Mouse (Mus musculus): ENCODE data around the gene Nemf. TPM values are rescaled to one million over a fixed set of nuclear protein-coding genes. Genes with fewer than 3 reads are reported as not detected.
"Not testable (repeated sequence)": the region's sequence is repeated elsewhere in the genome, so short reads cannot be mapped to it uniquely, and the experiment has no call there.

Gene Nemf
- total RNA-seq, 2 experiments from 2014 or later = 44.6 to 79.7 TPM

- no peak for ATAC-seq (ENCODE audit: poor library complexity, severe bottlenecking)
Observed at GRCm38 (mm10) chr12:69373850-69374766, 17.1 kb upstream of the Nemf start.

DNA sequence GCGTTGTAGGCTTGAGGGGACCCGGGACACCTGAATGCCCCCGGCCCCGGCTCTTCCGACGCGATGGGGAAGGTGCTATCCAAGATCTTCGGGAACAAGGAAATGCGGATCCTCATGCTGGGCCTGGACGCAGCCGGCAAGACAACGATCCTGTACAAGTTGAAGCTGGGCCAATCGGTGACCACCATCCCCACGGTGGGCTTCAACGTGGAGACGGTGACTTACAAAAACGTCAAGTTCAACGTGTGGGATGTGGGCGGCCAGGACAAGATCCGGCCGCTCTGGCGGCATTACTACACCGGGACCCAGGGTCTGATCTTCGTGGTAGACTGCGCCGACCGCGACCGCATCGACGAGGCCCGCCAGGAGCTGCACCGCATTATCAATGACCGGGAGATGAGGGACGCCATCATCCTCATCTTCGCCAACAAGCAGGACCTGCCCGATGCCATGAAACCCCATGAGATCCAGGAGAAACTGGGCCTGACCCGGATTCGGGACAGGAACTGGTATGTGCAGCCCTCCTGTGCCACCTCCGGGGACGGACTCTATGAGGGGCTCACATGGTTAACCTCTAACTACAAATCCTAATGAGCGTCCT lies 15.9 kb upstream of the Nemf start:
- 0 out of 2 replicates have a peak, but pooled peaks have one; percentile 6 for ATAC-seq (ENCODE audit: poor library complexity, severe bottlenecking)

DNA sequence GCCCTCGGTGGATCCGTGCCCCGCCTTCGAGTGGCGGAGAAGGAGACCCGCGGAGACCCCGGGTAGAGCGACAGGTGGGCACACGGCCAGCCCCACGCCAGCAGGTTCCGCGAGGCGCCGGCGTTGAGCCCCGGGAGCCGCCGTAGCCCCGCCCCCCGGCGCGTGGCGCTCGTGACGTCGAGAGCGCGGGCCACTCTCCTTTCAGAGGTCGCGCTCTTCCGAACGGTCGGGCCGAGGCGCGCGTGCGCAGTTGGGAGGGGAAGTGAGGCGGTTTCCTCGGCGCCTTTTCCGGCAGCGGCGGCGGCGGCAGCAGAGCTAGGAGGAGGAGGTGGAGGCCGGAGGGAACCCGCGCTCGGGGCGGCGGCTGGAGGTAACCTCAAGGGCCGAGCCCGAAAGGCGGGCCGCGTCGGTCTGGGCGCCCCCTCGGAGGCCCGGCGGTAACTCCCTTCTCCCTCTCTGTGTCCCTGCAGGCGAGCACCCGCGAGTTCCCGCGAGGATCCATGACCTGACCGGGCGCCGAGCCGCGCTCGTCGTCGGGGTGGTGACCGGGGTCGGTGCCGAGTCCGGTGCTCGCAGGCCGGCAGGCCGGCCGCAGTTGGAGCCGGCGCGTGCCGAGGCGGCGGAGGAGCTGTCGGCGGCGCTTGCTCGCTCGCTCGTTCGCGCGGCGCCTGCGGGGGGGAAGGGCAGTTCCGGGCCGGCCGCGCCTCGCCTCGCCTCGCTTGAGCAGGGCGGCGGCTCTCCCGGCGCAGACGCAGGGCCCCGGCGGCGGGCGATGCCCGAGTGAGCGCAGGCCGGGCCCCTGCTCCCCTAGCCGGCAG lies 15.1 kb upstream of the Nemf start, which contains the start of the genes Arf6 and Gm9887:
Gene Arf6, plus strand, starts transcription at position 297 of the 818 bp plus-strand sequence.
Gene Gm9887, minus strand, starts transcription at position 605 of the 818 bp plus-strand sequence.
- ATAC-seq (ENCODE audit: poor library complexity, severe bottlenecking) = peak; percentile 85

DNA sequence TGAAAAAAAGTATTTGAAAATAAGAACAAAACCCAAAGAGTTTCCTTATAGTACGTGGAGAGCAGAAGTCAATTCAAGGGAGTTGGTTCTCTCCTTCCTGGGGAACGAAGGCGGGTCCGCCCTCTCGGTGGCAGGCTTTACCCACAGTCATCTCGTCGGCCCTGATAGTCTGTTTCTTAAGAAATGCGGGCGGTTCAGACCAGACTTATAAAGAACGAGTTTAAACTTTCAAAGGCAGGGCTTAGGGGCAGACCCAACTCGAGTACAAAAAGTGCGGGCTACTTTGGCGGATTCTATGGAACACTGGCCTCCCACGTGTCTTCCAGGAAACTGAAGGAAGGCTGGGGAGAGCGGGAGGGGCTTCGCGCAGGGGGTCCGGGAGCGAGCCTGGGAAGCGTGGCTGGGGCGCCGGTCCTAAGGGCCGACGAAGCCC lies 14.5 kb upstream of the Nemf start:
- ATAC-seq (ENCODE audit: poor library complexity, severe bottlenecking) = peak; percentile 57

DNA sequence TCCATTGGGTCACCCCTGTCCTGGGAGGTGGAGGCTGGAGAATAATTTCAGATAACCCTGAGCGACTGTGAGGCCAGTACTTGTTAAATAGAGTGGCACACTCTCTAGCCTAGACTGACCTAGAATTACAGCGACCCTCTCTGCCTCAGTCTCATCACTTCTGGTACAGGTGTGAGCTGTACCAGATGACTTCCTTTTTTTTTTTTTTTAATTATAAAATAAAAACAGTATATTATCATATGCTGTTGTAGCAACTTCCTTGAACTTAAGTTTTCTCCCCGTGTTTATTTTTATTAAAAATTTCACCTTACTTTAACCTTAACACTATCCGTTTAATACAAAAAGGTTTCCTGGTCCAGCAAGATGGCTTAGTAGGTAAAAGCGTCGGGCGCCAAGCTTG lies 14.0 kb upstream of the Nemf start:
- no peak for ATAC-seq (ENCODE audit: poor library complexity, severe bottlenecking)

DNA sequence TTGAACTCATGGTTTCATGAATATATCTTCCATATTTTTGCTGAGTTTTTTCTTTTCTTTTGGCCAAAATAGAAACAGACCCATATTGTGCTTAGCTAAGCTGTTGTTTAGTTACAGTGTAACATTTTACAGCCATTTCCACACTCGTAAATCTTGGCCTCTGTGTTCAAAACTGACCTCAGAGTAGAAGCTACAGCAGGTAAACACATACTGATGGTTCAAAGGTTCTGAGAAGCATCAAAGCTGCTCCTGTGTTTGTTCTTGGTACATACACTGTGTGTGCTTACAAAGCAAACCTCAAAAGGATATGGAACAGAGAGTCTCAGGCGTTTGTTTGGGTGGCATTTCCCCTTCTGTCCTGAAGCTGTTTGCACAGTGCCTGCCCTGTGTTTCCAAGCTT lies 10.6 kb upstream of the Nemf start:
- ATAC-seq (ENCODE audit: poor library complexity, severe bottlenecking) = no peak

DNA sequence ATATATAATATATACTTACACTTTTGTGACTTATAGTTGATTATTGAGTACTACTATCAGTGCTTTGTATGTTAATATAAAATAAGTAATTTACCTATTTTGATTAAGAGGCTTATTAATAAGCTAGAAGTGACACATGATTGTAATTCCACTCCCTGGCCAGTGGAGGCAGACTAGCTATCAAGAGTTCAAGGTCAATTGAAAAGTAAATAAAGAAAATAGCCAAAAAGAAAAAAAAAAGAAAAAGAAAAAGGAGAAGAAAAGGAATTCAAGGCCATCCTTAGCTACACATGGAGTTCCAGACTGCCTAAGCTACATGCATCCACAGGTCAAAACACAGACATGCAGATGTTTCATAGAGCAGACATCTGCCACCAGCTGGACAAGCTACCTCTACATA lies 9.5 kb upstream of the Nemf start:
- ATAC-seq (ENCODE audit: poor library complexity, severe bottlenecking) = no peak

DNA sequence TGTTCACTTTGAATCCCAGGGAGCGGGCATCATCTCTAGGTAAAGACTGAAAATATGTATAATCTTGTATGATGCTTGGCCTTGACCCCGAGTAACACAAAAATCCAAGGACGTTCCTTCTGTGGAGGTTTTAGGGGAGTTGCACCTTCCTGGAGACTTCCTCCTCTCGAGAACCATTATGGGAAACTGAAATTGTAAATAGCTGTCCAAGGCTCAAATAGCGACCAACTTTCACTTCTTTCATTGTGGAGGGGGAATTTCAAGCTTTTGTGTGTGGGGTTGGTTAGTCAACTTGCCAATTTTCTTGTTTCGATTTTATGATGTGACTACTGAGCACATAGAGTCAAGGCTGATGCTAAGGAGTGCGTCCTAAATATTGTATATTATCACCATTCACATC lies 8.8 kb upstream of the Nemf start:
- ATAC-seq (ENCODE audit: poor library complexity, severe bottlenecking) = no peak

DNA sequence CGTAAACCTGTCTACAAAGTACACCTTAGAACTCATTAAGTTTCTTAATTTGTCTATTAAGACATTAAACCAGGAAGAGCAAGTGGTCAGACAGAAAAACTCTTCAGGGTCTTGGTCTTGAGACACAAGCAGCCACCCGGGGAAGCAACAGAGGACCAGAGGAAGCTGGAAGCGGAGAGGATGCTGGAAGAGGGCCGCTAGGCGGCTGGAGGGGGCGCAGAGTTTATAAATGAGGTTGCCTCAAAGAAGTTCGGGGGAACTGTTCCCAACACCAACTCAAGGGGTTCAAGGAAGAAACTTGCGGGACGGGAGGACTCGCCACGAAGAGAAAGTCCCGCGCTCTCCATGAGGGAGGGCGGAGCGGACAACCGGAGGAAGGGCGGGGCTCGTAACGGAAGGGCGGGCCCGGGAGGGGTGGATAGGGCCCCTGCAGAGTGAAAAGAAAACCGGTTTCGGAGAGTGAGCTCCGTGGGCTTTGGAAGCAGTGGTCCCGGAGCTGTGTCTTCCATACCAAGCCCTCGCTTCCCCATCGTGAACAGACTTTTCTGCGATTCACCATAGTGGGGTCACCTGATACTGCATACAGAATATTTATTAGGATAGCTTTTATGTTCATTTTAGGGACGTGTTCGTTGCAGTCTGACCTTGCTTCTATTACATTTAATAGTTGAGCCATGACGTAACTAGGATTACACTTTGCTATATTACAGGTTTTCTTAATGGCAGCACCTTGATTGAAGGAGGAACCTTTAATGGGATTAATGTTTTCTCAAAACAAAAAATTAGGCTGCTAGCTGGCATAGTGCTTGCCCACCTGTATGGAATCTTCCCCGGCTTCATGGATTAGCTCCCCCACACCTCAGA lies 7.2 kb upstream of the Nemf start:
- ATAC-seq (ENCODE audit: poor library complexity, severe bottlenecking) = peak; percentile 70

DNA sequence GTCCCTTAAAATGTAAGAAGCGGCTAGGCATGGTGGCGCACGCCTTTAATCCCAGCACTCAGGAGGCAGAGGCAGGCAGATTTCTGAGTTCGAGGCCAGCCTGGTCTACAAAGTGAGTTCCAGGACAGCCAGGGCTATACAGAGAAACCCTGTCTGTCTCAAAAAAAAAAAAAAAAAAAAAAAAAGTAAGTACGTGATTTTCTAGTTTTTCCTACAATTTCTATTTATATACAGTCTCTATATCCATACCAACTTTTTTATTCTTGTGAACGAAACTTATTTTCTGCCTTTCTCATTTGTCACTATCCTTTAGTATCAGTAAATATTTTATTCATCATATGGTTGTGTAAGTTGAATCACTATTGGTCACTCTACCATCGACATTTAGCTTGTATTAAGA lies 6.1 kb upstream of the Nemf start:
- not testable (repeated sequence) for ATAC-seq (ENCODE audit: poor library complexity, severe bottlenecking)

- no peak for ATAC-seq (ENCODE audit: poor library complexity, severe bottlenecking)
Observed at GRCm38 (mm10) chr12:69362388-69362787, 5.4 kb upstream of the Nemf start.

DNA sequence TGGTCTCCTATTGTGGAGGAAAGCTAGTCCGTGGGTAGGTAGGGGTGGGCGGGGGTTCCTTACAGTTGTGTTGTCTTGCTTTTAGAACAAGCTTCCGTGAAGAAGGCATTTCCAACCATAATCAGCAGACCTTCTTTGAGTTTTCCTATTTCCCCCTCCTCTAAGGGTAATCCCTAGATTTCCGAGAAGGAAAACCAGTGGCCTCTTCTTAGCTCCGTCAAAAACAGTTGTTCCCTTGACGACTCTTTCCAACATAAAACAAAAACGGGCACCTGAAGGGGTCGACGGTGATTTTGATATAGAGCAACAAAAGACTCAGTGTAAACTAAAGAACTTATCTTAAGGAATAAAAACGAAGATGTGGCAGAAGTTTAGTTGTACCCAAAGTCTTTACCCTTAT lies 5.0 kb upstream of the Nemf start:
- no peak for ATAC-seq (ENCODE audit: poor library complexity, severe bottlenecking)

DNA sequence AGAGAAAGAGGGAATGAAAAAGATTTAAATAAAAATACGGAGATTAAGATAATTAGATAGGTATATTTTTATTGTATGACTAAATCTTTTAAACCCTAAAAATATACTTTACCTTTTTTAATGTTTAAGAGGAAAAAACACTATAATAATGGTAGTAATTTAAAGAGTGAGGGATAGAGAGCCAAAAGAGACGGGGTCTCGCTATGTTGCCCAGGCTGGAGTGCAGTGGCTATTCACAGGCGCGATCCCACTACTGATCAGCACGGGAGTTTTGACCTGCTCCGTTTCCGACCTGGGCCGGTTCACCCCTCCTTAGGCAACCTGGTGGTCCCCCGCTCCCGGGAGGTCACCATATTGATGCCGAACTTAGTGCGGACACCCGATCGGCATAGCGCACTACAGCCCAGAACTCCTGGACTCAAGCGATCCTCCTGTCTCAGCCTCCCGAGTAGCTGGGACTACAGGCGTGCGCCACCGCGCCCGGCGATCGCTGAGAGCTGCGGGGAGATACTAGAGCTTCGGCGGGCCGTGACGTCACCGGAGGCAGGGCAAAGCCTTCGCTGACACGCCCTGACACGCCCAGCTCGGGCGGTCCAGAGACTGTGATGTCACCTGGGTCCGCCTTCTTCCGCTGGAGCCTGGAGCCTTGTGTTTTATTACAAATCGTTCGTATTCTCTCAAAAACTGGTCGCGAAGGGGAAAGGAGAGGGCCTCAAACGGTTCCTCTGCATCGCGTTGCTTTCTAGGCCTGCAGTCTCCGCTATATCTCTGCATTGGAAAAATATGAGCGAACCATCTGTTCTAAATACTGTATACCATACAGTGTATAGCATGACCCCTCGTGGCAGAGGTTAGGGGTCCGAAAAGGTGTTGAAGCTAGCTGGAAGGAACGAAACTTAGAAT lies 4.3 kb upstream of the Nemf start:
- ATAC-seq (ENCODE audit: poor library complexity, severe bottlenecking) = peak; percentile 84

GRCm38 (mm10) chr12:69360655-69360996 lies 3.7 kb upstream of the Nemf start:
- ATAC-seq (ENCODE audit: poor library complexity, severe bottlenecking) = peak; percentile 35

DNA sequence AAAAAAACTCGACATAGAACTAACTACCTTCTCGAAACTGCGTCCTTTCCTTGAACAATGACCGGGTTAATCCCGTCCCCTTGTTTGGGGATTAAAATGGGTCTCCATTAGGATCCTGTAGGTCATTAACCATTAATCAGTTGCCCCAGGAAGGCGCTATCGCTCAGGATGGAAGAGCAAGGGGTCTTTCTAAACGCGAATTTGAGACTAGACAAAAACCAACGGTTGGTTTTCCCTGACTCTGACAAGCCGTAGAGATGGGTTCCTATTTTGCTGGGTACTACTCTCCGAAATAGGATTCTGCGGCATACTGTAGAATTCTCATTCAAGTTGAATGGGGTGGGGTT lies 308 bp upstream of the Nemf start:
- no peak for ATAC-seq (ENCODE audit: poor library complexity, severe bottlenecking)

- ATAC-seq (ENCODE audit: poor library complexity, severe bottlenecking) = no peak
Observed at GRCm38 (mm10) chr12:69351685-69352084, 5.3 kb downstream of the Nemf start.

- no peak for ATAC-seq (ENCODE audit: poor library complexity, severe bottlenecking)
Observed at GRCm38 (mm10) chr12:69349928-69350327, 7.0 kb downstream of the Nemf start.

DNA sequence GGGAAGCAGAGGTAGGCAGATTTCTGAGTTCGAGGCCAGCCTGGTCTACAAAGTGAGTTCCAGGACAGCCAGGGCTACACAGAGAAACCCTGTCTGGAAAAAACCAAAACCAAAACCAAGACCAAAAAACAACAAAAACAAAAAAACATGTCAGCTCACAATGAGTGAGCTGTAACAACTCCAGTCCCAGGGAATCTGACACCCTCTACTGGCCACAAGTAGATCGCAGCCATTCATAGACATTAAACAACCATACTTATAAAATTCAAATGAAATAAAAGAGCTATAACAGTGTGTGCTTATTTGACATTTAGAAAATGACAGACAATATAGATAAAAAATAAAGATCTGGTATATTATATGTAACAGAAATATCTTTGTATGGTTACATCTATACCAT lies 23.4 kb downstream of the Nemf start:
- ATAC-seq (ENCODE audit: poor library complexity, severe bottlenecking) = peak; percentile 75

DNA sequence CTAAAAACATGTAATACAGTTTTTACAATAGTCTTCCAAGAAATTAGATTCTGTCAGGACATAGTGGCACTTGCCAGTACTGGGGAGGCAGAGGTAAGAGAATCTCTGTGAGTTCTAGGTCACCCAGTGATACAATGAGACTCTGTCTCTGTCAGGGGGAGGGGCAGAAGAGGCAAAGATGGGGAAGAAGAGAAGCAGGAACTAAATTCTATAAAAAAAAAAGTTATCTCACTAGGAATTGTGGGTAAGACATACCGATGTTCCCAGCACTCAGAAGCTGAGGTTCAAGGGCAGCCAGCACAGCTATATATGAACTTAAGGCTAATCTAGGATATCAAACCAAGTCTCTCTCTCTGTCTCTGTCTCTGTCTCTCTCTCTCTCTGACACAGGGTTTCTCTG lies 24.8 kb downstream of the Nemf start:
- peak; percentile 67 for ATAC-seq (ENCODE audit: poor library complexity, severe bottlenecking)
